Mouse (Mus musculus): ENCODE data around the gene Phrf1. TPM values are rescaled to one million over a fixed set of nuclear protein-coding genes. Genes with fewer than 3 reads are reported as not detected.

The Phrf1 gene
- 55.2 and 56.7 TPM in 2 replicates for polyA plus RNA-seq (2015; fragmentation: Nextera tagmentation; extraction: Ambion mirVana)

DNA sequence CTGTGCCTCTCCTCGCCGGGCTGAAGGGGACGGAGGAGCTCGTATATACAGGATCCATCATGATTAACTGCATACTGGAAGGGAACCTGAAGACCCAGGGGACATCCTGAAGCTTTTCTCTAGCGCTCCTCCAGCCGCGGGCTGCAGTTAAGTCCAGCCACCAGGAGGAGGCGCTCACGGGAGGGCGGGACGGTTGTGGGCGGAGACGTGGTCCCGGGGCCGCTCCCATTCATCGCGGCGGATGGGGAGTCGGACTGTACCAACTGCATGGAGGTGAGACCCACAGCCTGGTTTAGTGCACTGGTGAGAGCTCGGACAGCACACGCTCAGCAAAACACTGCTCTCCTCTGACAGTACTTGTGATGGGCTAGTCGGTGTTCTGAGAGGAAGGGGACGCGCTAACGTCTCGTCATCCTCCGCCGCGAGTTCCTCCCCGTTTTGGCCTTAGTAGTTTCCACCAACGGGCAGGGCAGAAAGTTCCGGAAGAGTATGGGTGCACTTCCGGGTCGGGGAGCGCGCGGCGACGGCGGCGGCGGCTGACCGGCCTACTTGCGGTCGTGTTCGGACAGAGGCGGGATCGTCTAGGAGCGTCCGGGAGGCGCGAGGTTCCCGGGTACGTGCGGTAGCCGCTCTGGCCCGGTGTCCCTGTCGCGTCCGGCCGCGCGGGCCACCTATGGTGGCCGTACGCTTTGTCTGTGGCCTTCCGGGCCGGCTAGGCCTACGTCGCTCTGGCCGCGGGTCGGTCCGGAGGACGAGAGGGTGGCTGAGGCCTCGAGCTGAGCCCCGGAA is at the start of gene Phrf1:
Phrf1 (plus strand) TSS at position 506 of the 789 bp plus-strand sequence.
- Histone ChIP-seq H3K4me1 (ENCODE audit: control insufficient read depth, insufficient read depth, low read length) (peaks cover 8% of the 10 kb centered on the region), H3K36me3 (ENCODE audit: control insufficient read depth, insufficient read depth, low read length) (peaks cover 7% of the 10 kb centered on the region; the same call in 1 of the 2 replicates), H3K9ac (ENCODE audit: low read depth, low read length) (peak within 1 kb of the TSS; percentile 98), H3K27ac (ENCODE audit: low read length) (peak within 1 kb of the TSS; percentile 92), H3K4me3 (ENCODE audit: low read length) (peak within 1 kb of the TSS; percentile 82), H3K27me3 (replicated peaks; ENCODE audit: control insufficient read depth, insufficient read depth, low read length) (no peaks in the 10 kb centered on the region), H3K4me2 (ENCODE audit: low read depth, low read length) (peak within 1 kb of the TSS; percentile 79), H3K9me3 (ENCODE audit: control insufficient read depth, low read length) (no peaks in the 10 kb centered on the region)
- WGBS, result under 1% methylated on average over 76 of the region's 76 CpGs
- peak; percentile 94 for ATAC-seq

DNA sequence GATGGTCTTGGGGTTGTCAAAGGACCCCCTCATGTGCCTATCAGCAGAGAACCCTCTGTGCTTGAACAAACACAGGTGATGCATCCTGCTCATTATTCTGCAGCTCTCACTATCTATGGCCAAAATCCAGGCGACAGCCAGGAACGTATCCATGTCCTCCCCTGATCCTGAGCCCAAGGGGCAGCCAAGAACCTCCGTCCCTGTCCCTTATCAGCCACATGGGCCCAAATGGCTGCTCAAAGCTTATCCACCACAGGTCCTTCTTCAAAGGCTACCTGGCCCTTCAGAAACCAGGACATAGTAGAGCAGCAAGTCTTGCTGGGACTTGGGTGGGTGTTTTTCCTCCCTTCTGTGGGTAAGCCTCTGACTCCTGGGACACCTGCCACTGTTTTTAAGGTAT is 40.4 kb upstream of the Phrf1 start:
- no peak overlapping the region for H3K4me2 ChIP-seq (ENCODE audit: low read depth, low read length)
- WGBS, result 68% methylated on average over 3 of the region's 3 CpGs
- no peaks in the 10 kb centered on the region for H3K9me3 ChIP-seq (ENCODE audit: control insufficient read depth, low read length)
- H3K9ac ChIP-seq (ENCODE audit: low read depth, low read length), result no peak overlapping the region
- peaks cover 18% of the 10 kb centered on the region for H3K36me3 ChIP-seq (ENCODE audit: control insufficient read depth, insufficient read depth, low read length)
- H3K4me3 ChIP-seq (ENCODE audit: low read length), result no peak overlapping the region
- H3K27me3 ChIP-seq (replicated peaks; ENCODE audit: control insufficient read depth, insufficient read depth, low read length), result no peaks in the 10 kb centered on the region
- ATAC-seq, result no peak
- H3K27ac ChIP-seq (ENCODE audit: low read length), result no peak overlapping the region
- H3K4me1 ChIP-seq (ENCODE audit: control insufficient read depth, insufficient read depth, low read length), result peaks cover 9% of the 10 kb centered on the region

DNA sequence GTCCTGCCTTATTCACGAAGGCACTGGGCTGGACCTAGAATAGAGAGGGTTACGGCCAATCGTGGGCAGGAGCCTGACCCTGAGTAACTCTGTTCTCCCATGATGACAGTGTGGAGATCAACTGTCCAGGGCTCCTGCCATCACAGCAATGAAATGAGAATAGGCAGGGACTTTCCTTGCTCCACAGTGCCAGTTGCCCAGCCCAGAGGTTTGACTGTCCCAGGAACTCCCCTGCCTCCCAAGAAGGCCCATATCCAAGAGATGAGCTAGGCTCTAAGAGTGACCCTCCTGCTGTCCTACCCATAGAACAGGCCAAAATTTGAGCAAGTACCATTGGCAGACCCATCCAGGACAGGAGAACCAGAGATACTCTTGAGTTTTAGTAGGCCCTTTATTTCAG is 39.9 kb upstream of the Phrf1 start:
- Histone ChIP-seq H3K27ac (ENCODE audit: low read length) (no peak overlapping the region), H3K4me2 (ENCODE audit: low read depth, low read length) (no peak overlapping the region), H3K4me3 (ENCODE audit: low read length) (no peak overlapping the region), H3K4me1 (ENCODE audit: control insufficient read depth, insufficient read depth, low read length) (peaks cover 9% of the 10 kb centered on the region), H3K36me3 (ENCODE audit: control insufficient read depth, insufficient read depth, low read length) (peaks cover 18% of the 10 kb centered on the region), H3K9ac (ENCODE audit: low read depth, low read length) (no peak overlapping the region), H3K9me3 (ENCODE audit: control insufficient read depth, low read length) (no peaks in the 10 kb centered on the region), H3K27me3 (replicated peaks; ENCODE audit: control insufficient read depth, insufficient read depth, low read length) (no peaks in the 10 kb centered on the region)
- no peak for ATAC-seq
- WGBS, result 92% methylated on average over 3 of the region's 3 CpGs

DNA sequence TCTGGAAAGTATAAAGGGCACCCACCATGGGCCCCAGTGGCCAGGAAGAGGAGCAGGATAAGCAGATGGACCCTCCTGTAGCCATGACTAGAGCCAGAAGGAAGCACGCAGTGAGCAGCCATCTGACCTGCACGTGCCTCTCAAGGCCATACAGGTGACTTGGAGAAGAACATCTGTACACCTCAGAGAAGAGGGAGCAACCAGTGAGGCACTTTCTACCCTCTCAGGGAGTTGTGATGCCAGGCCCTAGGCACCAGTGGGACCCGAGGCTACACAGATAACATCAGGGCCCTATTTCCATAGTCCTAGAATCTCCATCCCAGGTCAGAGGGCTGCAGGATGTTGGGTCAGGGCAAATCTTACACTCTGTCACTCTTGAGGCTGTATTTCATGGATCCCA is 38.4 kb upstream of the Phrf1 start:
- Histone ChIP-seq H3K9ac (ENCODE audit: low read depth, low read length) (no peak overlapping the region), H3K27ac (ENCODE audit: low read length) (no peak overlapping the region), H3K27me3 (replicated peaks; ENCODE audit: control insufficient read depth, insufficient read depth, low read length) (no peaks in the 10 kb centered on the region), H3K4me1 (ENCODE audit: control insufficient read depth, insufficient read depth, low read length) (peaks cover 12% of the 10 kb centered on the region), H3K36me3 (ENCODE audit: control insufficient read depth, insufficient read depth, low read length) (peaks cover 18% of the 10 kb centered on the region), H3K4me3 (ENCODE audit: low read length) (no peak overlapping the region), H3K4me2 (ENCODE audit: low read depth, low read length) (no peak overlapping the region), H3K9me3 (ENCODE audit: control insufficient read depth, low read length) (no peaks in the 10 kb centered on the region)
- WGBS, result 89% methylated on average over 3 of the region's 3 CpGs
- no peak for ATAC-seq

- no peak overlapping the region for H3K4me3 ChIP-seq (ENCODE audit: low read length)
- no peak overlapping the region for H3K27ac ChIP-seq (ENCODE audit: low read length)
- H3K9ac ChIP-seq (ENCODE audit: low read depth, low read length), result no peak overlapping the region
- H3K36me3 ChIP-seq (ENCODE audit: control insufficient read depth, insufficient read depth, low read length), result peaks cover 18% of the 10 kb centered on the region
- H3K9me3 ChIP-seq (ENCODE audit: control insufficient read depth, low read length), result no peaks in the 10 kb centered on the region
- no peak overlapping the region for H3K4me2 ChIP-seq (ENCODE audit: low read depth, low read length)
- peaks cover 12% of the 10 kb centered on the region for H3K4me1 ChIP-seq (ENCODE audit: control insufficient read depth, insufficient read depth, low read length)
- ATAC-seq, result no peak
- WGBS, result 87% methylated on average over 14 of the region's 14 CpGs
- no peaks in the 10 kb centered on the region for H3K27me3 ChIP-seq (replicated peaks; ENCODE audit: control insufficient read depth, insufficient read depth, low read length)
Measured at GRCm38 (mm10) chr7:141191036-141191435, 37.5 kb upstream of the Phrf1 start.

- 87% methylated on average over 24 of the region's 24 CpGs for WGBS
- no peak for ATAC-seq
- peak overlapping the region; percentile 92; the same call in 1 of the 2 replicates for H3K9ac ChIP-seq (ENCODE audit: low read depth, low read length)
- peak overlapping the region; percentile 91 for H3K4me2 ChIP-seq (ENCODE audit: low read depth, low read length)
- no peak overlapping the region; the same call in 1 of the 2 replicates for H3K4me3 ChIP-seq (ENCODE audit: low read length)
- no peaks in the 10 kb centered on the region for H3K27me3 ChIP-seq (replicated peaks; ENCODE audit: control insufficient read depth, insufficient read depth, low read length)
- H3K27ac ChIP-seq (ENCODE audit: low read length), result no peak overlapping the region
- H3K9me3 ChIP-seq (ENCODE audit: control insufficient read depth, low read length), result no peaks in the 10 kb centered on the region
- H3K4me1 ChIP-seq (ENCODE audit: control insufficient read depth, insufficient read depth, low read length), result peaks cover 12% of the 10 kb centered on the region
- peaks cover 18% of the 10 kb centered on the region for H3K36me3 ChIP-seq (ENCODE audit: control insufficient read depth, insufficient read depth, low read length)
Measured at GRCm38 (mm10) chr7:141191796-141192685, 36.5 kb upstream of the Phrf1 start.

- Histone ChIP-seq H3K27me3 (replicated peaks; ENCODE audit: control insufficient read depth, insufficient read depth, low read length) (no peaks in the 10 kb centered on the region), H3K4me1 (ENCODE audit: control insufficient read depth, insufficient read depth, low read length) (peaks cover 13% of the 10 kb centered on the region), H3K9me3 (ENCODE audit: control insufficient read depth, low read length) (no peaks in the 10 kb centered on the region), H3K9ac (ENCODE audit: low read depth, low read length) (peak overlapping the region; percentile 92), H3K4me3 (ENCODE audit: low read length) (peak overlapping the region; percentile 92), H3K4me2 (ENCODE audit: low read depth, low read length) (peak overlapping the region; percentile 91), H3K36me3 (ENCODE audit: control insufficient read depth, insufficient read depth, low read length) (peaks cover 18% of the 10 kb centered on the region), H3K27ac (ENCODE audit: low read length) (peak overlapping the region; percentile 87)
- WGBS, result 28% methylated on average over 12 of the region's 12 CpGs
- ATAC-seq, result no peak
Measured at GRCm38 (mm10) chr7:141192776-141193347, 35.7 kb upstream of the Phrf1 start.

- Histone ChIP-seq H3K4me2 (ENCODE audit: low read depth, low read length) (peak overlapping the region; percentile 91), H3K27ac (ENCODE audit: low read length) (peak overlapping the region; percentile 87), H3K36me3 (ENCODE audit: control insufficient read depth, insufficient read depth, low read length) (peaks cover 18% of the 10 kb centered on the region), H3K4me3 (ENCODE audit: low read length) (peak overlapping the region; percentile 92), H3K27me3 (replicated peaks; ENCODE audit: control insufficient read depth, insufficient read depth, low read length) (no peaks in the 10 kb centered on the region), H3K9me3 (ENCODE audit: control insufficient read depth, low read length) (no peaks in the 10 kb centered on the region), H3K4me1 (ENCODE audit: control insufficient read depth, insufficient read depth, low read length) (peaks cover 17% of the 10 kb centered on the region), H3K9ac (ENCODE audit: low read depth, low read length) (peak overlapping the region; percentile 92)
- ATAC-seq, result no peak
- under 1% methylated on average over 43 of the region's 43 CpGs for WGBS
Measured at GRCm38 (mm10) chr7:141193348-141193856, 35.2 kb upstream of the Phrf1 start.

GRCm38 (mm10) chr7:141193948-141194347 is 34.6 kb upstream of the Phrf1 start, which contains the start of the genes Hras and Lrrc56:
Gene Hras (minus strand): TSS chr7:141194005.
Gene Lrrc56 (plus strand): TSS chr7:141194157.
- H3K4me2 ChIP-seq (ENCODE audit: low read depth, low read length), result peak within 1 kb of the TSS; percentile 97
- H3K9ac ChIP-seq (ENCODE audit: low read depth, low read length), result peak within 1 kb of the TSS; percentile 92
- WGBS, result under 1% methylated on average over 38 of the region's 39 CpGs
- peak within 1 kb of the TSS; percentile 90 for H3K27ac ChIP-seq (ENCODE audit: low read length)
- H3K4me1 ChIP-seq (ENCODE audit: control insufficient read depth, insufficient read depth, low read length), result peaks cover 17% of the 10 kb centered on the region
- H3K27me3 ChIP-seq (replicated peaks; ENCODE audit: control insufficient read depth, insufficient read depth, low read length), result no peaks in the 10 kb centered on the region
- no peaks in the 10 kb centered on the region for H3K9me3 ChIP-seq (ENCODE audit: control insufficient read depth, low read length)
- H3K4me3 ChIP-seq (ENCODE audit: low read length), result peak within 1 kb of the TSS; percentile 92
- ATAC-seq, result peak; percentile 95
- peaks cover 16% of the 10 kb centered on the region for H3K36me3 ChIP-seq (ENCODE audit: control insufficient read depth, insufficient read depth, low read length)

All from intestine, embryonic 16.5 days (tissue).